Mouse (Mus musculus) embryonic facial prominence, embryonic 12.5 days (tissue): ENCODE results near the gene Gm37240. TPM values are rescaled to one million over a fixed set of nuclear protein-coding genes. Genes with fewer than 3 reads are reported as not detected.

Experiments used
- ATAC-seq: fragments of 200-750 bp; cut with Nextera tagmentation; 2 replicates; pipeline ENCODE4 v1.8.0; 2017; ENCODE audit not compliant: insufficient number of reproducible peaks, insufficient read depth, low FRiP score, low TSS enrichment
- H3K27ac ChIP-seq: fragments of 300-500 bp; sonication (generic); 2 replicates; pipeline ENCODE4 v1.5.1; 2016; ENCODE audit warnings: mild to moderate bottlenecking
- H3K27me3 ChIP-seq: fragments of 300-500 bp; sonication (generic); 2 replicates; pipeline ENCODE4 v1.6.1; 2016; ENCODE audit warnings: mild to moderate bottlenecking, moderate library complexity
- H3K36me3 ChIP-seq: fragments of 300-500 bp; sonication (generic); 2 replicates; pipeline ENCODE4 v1.6.1; 2016; ENCODE audit warnings: mild to moderate bottlenecking
- H3K4me1 ChIP-seq: fragments of 300-500 bp; sonication (generic); 2 replicates; pipeline ENCODE4 v1.6.1; 2016
- H3K4me2 ChIP-seq: fragments of 300-500 bp; sonication (generic); replicated peaks from 2 replicates; pipeline ENCODE4 v1.6.1; 2016; ENCODE audit warnings: mild to moderate bottlenecking, moderate library complexity
- H3K4me3 ChIP-seq: fragments of 300-500 bp; sonication (generic); 2 replicates; pipeline ENCODE4 v1.5.1; 2016; ENCODE audit warnings: mild to moderate bottlenecking
- H3K9ac ChIP-seq: fragments of 300-500 bp; sonication (generic); 2 replicates; pipeline ENCODE4 v1.6.1; 2016; ENCODE audit warnings: mild to moderate bottlenecking, moderate library complexity
- H3K9me3 ChIP-seq: fragments of 300-500 bp; sonication (generic); 2 replicates; pipeline ENCODE4 v1.6.1; 2016; ENCODE audit warnings: mild to moderate bottlenecking, moderate library complexity
- WGBS: fragments of 180-500 bp; shearing (Covaris S2); methylation state at CpG from one replicate; pipeline ENCODE4 v1.1.7; 2016; 5-methylcytosine and 5-hydroxymethylcytosine counted together
- polyA plus RNA-seq: library from polyadenylated mRNA; unstranded; fragments of >200 nt; fragmentation: Nextera tagmentation; extraction: Ambion mirVana; gene quantifications from 2 replicates; pipeline ENCODE4 v1.2.1, GENCODE M21; 2016

Gene Gm37240
- polyA plus RNA-seq, 1 experiment from 2014 or later, result 4.0 TPM

DNA sequence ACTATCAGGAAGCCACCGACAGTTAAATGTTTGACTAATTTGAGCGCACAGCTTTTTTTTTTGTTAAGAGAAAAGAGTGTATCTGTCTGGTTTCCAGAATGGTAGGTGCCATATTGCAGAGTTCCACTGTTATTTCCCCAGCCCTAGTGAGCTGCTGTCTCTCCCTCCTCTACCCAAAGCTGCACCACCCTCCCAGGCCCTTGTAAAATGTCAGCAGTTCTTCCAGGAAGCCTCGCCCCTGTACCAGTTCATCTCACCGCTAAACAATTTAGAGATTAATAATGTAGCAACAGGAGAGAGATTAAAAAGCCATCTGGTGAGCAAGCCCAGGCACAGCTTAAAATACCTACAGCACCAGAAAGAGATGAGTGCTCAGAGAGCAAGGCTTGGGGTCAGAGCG lies 518.2 kb downstream of the Gm37240 start:
- Histone ChIP-seq H3K27me3 (no peaks in the 10 kb centered on the region), H3K4me1 (no peaks in the 10 kb centered on the region), H3K9ac (no peak overlapping the region), H3K4me3 (no peak overlapping the region), H3K9me3 (no peaks in the 10 kb centered on the region), H3K27ac (no peak overlapping the region), H3K4me2 (no peak overlapping the region), H3K36me3 (no peaks in the 10 kb centered on the region)
- ATAC-seq, result no peak
- 75% methylated on average over 5 of the region's 5 CpGs for WGBS

DNA sequence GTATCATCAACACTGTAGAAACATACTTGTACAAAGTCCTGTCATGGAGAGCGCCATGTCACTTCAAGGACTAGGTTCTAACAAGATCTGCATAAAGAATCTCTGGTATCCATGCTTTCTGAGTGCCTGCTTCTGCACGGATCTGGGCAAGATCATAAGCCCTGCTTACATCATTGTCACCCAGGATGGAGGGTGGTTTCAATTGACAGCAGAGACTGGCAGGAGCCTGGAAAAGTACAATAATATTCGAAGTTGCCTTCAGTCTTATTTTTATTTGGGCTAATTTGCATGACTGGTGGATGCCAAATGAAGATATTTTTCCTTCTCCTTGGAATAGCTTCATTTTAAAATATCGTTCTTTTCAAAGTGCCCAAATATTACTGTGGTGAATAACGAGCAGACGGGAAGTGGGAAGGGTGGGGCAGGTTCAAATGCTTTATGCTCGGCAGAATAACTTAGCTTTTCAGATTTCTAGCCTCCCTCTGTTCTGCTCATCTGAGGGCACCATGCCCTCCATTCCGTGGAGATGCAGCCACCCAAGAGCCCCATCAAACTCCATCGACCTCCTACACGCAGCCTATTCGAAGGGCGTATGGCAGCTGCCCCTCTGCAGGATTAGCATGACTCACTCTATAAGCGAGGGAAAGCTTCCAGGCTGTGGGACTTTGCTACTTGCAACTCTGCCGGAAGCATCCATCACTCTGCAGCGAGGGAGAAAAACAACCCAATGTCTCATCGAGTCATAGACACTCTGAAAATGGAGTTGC lies 518.8 kb downstream of the Gm37240 start:
- Histone ChIP-seq H3K4me2 (no peak overlapping the region), H3K36me3 (no peaks in the 10 kb centered on the region), H3K9ac (no peak overlapping the region), H3K9me3 (no peaks in the 10 kb centered on the region), H3K4me1 (no peaks in the 10 kb centered on the region), H3K27ac (no peak overlapping the region), H3K4me3 (no peak overlapping the region), H3K27me3 (no peaks in the 10 kb centered on the region)
- no peak for ATAC-seq
- 78% methylated on average over 16 of the region's 16 CpGs for WGBS

DNA sequence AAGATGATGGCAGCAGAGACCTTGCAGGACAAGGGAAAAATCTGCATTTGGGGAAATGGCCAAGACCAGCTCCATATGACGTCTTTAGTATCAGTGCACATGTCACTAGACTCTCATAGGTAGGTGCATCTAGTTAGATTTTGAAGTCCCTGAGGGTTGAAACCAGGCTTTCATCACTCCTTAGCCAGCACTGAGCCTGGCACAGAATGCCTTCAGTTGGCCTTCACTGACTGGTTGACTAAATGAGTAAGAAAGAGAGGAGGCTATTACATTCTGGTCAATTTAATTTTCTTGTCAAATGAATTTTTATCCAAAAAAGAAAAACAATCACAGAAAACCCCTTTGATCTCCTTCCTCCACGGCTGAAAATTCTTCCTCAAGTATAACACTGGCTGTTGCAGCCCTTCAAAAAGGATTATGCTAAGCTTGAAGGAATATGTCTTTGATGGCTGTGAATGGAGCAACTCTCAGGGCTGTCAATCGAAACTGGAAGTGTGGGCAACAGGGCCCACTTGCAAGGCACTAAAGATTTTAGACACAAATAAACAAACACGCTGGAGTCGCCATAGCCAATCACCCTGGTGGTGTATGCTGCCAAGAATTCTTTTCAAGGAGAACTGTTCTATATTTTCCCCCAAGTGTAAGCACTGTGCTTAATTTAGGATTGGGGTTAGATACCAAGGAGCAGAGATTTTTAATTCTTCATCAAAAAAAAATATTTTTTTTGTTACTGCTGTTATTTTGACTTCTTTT lies 522.6 kb downstream of the Gm37240 start:
- Histone ChIP-seq H3K4me2 (no peak overlapping the region), H3K9ac (no peak overlapping the region), H3K27ac (no peak overlapping the region), H3K4me1 (no peaks in the 10 kb centered on the region), H3K27me3 (no peaks in the 10 kb centered on the region), H3K9me3 (no peaks in the 10 kb centered on the region), H3K4me3 (no peak overlapping the region), H3K36me3 (no peaks in the 10 kb centered on the region)
- no peak for ATAC-seq
- WGBS, result 61% methylated on average over 5 of the region's 5 CpGs

DNA sequence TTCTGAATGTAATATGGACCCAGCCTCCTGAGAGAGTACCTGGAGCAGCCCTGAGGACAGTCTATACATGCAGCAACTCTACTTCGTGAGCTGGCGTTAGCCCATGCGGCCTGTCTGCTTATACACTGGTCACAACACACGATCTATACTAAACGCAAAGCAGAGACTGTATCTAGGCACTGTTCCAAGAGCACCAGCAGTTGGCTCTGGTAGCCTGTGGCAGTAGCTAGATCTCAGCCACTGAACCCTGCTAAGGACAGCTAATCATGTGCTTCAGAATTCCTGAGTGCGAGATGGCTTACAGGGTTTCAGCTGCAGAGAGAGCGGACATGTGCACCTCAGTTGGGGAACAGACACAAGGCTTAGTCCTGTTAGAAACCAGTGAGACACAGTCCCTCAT lies 524.4 kb downstream of the Gm37240 start:
- Histone ChIP-seq H3K4me1 (no peaks in the 10 kb centered on the region), H3K9me3 (no peaks in the 10 kb centered on the region), H3K27ac (no peak overlapping the region), H3K4me3 (no peak overlapping the region), H3K36me3 (no peaks in the 10 kb centered on the region), H3K27me3 (no peaks in the 10 kb centered on the region), H3K4me2 (no peak overlapping the region), H3K9ac (no peak overlapping the region)
- 0 out of 2 replicates have a peak, but pooled peaks have one; percentile 15 for ATAC-seq
- 80% methylated on average over 7 of the region's 7 CpGs for WGBS

DNA sequence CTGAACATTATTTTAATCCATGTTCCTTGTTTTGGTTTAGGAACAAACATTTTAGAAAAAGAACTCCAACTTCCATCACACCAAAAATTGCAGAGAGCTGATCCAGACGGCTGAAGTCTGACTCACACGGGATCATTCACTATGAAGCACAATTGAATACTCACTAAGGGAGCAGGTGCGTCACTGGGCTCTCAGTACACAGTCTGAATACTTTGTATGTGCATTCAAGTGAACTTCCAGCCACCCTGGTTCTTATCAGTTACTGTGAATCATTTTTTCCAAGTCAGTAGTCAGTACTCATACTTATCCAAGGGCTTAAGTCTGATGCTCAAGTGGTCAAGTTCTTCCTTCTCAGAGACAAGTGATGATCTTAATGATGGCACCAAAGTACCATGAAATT lies 530.9 kb downstream of the Gm37240 start:
- H3K9me3 ChIP-seq, result no peaks in the 10 kb centered on the region
- no peaks in the 10 kb centered on the region for H3K36me3 ChIP-seq
- H3K27ac ChIP-seq, result no peak overlapping the region
- H3K4me2 ChIP-seq, result no peak overlapping the region
- no peaks in the 10 kb centered on the region for H3K27me3 ChIP-seq
- WGBS, result 84% methylated on average over 3 of the region's 3 CpGs
- no peak overlapping the region for H3K4me3 ChIP-seq
- ATAC-seq, result no peak
- no peak overlapping the region for H3K9ac ChIP-seq
- H3K4me1 ChIP-seq, result no peaks in the 10 kb centered on the region

DNA sequence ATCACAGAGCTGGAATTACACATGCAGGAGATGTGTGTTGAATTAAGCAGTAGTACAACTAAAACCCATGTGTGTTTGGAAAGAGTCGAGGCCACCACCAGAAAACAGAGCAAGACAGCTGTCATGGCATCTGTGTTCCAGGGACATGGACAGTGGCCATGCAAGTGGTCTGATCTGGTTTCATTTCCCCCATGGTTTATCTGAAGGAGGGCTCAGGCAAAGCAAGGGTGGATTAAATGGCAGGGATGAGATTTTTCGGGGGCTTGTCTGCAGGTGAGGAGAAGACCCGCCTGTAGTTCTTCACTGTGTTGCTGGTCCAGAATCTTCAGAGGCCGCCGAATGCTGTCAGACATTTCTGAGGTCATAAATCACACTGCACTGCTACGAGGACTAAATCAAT lies 539.3 kb downstream of the Gm37240 start:
- no peak overlapping the region for H3K4me2 ChIP-seq
- no peak overlapping the region for H3K27ac ChIP-seq
- H3K4me1 ChIP-seq, result no peaks in the 10 kb centered on the region
- no peaks in the 10 kb centered on the region for H3K36me3 ChIP-seq
- H3K9ac ChIP-seq, result no peak overlapping the region
- no peaks in the 10 kb centered on the region for H3K27me3 ChIP-seq
- no peak overlapping the region for H3K4me3 ChIP-seq
- no peak for ATAC-seq
- H3K9me3 ChIP-seq, result no peaks in the 10 kb centered on the region
- WGBS, result 77% methylated on average over 6 of the region's 6 CpGs

DNA sequence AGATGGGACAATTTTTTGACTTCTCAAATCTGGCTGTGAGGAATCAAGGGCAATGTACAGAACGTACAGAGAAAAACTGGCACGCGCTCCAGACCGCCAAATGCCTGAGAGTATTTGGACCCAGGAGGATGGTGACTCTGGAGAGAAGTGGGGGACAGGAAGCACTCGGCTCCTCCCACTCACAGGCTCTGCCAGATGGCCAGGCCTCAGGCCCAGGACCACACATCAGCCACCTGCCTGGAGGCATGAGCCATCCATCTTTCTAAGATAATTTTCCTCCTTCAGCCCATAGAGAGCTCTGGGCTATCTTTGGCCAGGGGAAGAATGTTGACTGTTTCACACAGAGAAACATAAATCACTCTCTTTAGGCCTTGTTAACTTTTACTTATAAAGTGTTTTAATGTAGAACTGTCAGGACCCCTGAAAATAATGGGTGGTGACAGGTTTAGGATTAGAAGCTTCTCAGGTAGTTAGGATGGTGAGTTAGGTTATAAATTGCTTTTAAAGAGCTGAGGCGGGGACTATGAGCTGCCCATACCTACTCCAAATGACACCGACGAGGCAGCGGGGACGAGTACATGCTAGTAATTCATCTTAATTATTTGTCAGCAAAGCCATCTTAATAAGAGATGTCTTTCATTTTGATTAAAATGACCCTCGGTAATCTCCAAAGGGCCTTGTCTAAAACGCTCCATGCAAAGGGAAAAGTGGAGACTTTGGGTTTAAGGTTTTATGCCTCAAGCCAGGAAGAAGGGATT lies 546.0 kb downstream of the Gm37240 start:
- no peaks in the 10 kb centered on the region for H3K4me1 ChIP-seq
- H3K4me3 ChIP-seq, result no peak overlapping the region
- 79% methylated on average over 12 of the region's 12 CpGs for WGBS
- ATAC-seq, result no peak
- H3K9me3 ChIP-seq, result no peaks in the 10 kb centered on the region
- no peak overlapping the region for H3K4me2 ChIP-seq
- H3K27me3 ChIP-seq, result no peaks in the 10 kb centered on the region
- H3K27ac ChIP-seq, result no peak overlapping the region
- H3K9ac ChIP-seq, result no peak overlapping the region
- H3K36me3 ChIP-seq, result no peaks in the 10 kb centered on the region

DNA sequence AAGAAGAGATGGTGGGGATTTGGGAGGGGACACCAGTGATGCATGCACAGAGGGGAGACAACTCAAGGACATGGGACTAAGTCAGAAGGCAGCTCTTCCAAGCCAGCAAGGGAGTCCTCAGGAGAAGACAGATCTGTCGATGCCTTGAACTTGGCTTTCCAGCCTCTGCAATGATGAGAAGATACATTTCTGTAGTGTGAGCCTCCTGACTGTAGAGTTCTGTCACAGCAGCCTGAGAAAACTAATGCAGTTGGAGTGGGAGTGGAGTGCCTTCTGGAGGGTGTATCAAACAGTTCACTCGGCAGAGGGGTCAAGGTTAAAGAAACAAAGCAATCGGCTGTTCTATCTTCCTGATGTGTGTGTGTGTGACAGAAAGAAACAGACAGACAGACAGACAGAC lies 546.8 kb downstream of the Gm37240 start:
- no peaks in the 10 kb centered on the region for H3K36me3 ChIP-seq
- 39% methylated on average over 3 of the region's 3 CpGs for WGBS

DNA sequence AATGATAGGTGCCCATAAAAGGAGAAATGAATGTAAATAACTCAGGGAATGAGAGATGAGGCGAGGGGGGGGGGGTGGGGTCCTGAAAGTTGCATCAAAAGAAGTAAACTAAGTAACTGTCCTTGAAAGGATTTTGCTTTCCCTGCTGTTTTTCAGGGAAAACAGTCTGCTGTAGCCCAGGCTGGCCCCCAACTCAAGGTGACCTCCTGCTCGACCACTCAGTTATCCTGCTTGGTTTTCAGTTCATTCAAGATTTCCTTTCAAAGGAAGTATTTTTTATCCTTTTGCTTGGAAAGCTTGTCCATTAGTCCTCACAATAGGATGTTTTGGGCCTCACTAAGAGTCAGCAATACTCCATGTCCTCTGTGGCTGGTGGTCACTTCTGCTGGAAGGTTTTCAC lies 547.4 kb downstream of the Gm37240 start:
- no peak for ATAC-seq

More for the DNA sequence above, 546.8 kb downstream of the Gm37240 start:
- Histone ChIP-seq H3K4me2 (no peak overlapping the region), H3K27ac (no peak overlapping the region), H3K27me3 (no peaks in the 10 kb centered on the region), H3K4me3 (no peak overlapping the region), H3K9ac (no peak overlapping the region), H3K4me1 (no peaks in the 10 kb centered on the region), H3K9me3 (no peaks in the 10 kb centered on the region)
- ATAC-seq, result no peak

DNA sequence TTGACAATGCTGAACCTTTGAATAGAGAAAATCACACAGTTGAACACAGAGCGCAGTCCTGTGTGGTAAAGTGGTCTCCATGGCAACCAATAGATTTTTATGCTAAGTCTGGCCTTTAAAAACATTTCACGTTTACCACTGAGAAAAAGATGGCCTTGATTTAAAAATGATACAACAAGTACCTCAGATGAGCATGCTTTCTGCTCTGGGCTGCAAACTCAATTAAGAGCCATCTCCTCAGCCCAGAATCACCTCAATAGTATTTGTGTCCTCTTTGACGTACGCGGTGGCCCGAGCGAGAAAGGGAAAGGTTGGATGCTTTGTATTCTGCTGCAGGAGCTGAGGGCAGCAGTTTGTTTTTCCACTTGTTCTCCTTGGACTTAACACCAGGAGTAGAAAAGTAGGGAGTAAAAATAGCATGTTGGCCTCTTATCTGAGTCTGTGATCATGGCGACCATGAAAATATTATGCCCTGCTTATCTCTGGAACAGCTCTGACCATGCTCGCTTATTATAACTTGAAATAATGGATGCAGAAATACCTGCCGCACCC lies 548.0 kb downstream of the Gm37240 start:
- no peak overlapping the region for H3K27ac ChIP-seq
- H3K27me3 ChIP-seq, result no peaks in the 10 kb centered on the region
- no peak for ATAC-seq
- no peak overlapping the region for H3K9ac ChIP-seq
- no peaks in the 10 kb centered on the region for H3K9me3 ChIP-seq
- no peak overlapping the region for H3K4me3 ChIP-seq
- WGBS, result 90% methylated on average over 10 of the region's 10 CpGs
- no peaks in the 10 kb centered on the region for H3K4me1 ChIP-seq
- no peak overlapping the region for H3K4me2 ChIP-seq
- H3K36me3 ChIP-seq, result no peaks in the 10 kb centered on the region

More for the DNA sequence above, 547.4 kb downstream of the Gm37240 start:
- WGBS, result 80% methylated on average over 2 of the region's 2 CpGs
- H3K9ac ChIP-seq, result no peak overlapping the region
- no peak overlapping the region for H3K4me2 ChIP-seq
- no peaks in the 10 kb centered on the region for H3K27me3 ChIP-seq
- no peaks in the 10 kb centered on the region for H3K36me3 ChIP-seq
- no peaks in the 10 kb centered on the region for H3K9me3 ChIP-seq
- no peak overlapping the region for H3K27ac ChIP-seq
- H3K4me1 ChIP-seq, result no peaks in the 10 kb centered on the region
- no peak overlapping the region for H3K4me3 ChIP-seq

DNA sequence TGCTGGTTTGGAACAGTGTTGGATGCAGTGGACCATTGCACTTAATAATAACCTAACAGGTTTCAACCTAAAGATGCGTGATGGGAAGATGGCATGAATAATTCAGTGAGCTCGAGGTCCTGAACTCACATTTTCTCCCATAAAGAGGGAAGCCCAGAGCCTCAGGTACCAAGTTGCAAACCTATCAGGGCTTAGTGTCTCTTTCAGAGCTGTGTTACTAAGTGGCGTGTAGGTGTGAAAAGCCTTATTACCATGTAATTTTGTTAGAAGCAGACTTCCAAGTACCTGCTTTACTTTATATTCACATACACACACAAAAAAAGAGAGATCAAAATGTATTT lies 548.6 kb downstream of the Gm37240 start:
- no peaks in the 10 kb centered on the region for H3K36me3 ChIP-seq
- no peak overlapping the region for H3K4me2 ChIP-seq
- no peaks in the 10 kb centered on the region for H3K9me3 ChIP-seq
- no peaks in the 10 kb centered on the region for H3K27me3 ChIP-seq
- no peak overlapping the region for H3K27ac ChIP-seq
- no peaks in the 10 kb centered on the region for H3K4me1 ChIP-seq
- no peak for ATAC-seq
- H3K4me3 ChIP-seq, result no peak overlapping the region
- no peak overlapping the region for H3K9ac ChIP-seq
- 87% methylated on average over 3 of the region's 3 CpGs for WGBS
